Mouse (Mus musculus) layer of hippocampus, adult 11-12 months (tissue): ENCODE measurements around the gene Rasa2.
"Not testable (repeated sequence)": the region's sequence is repeated elsewhere in the genome, so short reads cannot be mapped to it uniquely, and the experiment has no call there.

Experiments used
- DNase-seq: peaks from one replicate; pipeline ENCODE4 v3.0.0; 2022; ENCODE audit warnings: low spot score

Gene Rasa2

DNA sequence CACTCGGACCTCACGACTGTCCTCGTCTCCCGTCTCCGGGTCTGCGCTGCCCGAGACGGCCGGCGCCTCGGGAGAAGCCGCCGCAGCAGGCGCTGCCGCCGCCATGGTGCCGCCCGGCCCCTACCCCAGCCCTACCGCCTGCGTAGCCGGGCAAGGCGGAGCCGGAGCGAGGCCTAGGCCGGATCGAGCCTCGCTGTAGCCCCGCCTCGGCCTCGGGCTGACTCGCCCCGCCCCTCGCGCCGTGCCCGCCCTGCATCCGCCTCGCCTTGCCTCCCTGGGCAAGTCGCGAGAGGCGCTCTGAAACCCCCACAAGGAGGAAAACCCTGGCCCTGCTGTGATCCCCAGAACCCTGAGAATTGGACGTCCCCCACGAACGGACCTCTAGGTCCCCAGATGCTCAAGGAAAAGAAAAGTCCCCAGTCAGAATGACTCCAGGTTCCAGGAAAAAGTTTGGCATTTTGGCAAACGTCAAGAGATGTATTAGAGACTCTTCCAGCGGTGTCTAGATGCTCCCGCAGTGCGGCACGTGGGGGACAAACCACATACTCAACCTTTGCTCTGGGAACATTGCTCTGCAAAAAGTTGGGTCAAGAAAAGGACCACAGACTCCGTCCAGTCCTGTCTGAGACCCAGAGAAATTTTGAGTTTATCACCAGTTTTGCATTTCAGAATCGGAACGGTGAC, at the start of gene Rasa2:
TSS of gene Rasa2 (minus strand) at position 229 of the 684 bp plus-strand sequence.
- peak; percentile 88 for DNase-seq

DNA sequence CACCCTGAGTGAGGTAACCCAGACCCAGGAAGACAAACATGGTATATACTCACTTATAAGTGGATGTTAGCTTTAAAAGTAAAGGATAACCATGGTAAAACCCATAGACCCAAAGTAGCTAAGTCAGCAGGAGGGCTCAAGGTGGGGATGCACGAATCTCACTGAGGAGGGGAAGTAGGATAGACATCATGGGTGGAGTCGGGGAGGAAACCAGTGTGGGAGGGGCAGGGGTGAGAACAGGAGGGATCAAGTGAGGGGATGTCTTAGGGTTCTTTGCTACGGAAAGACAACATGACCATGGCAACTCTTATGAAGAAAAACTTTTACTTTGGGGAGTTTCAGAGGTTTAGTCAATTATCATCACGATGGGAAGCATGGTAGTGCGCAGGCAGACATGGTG, 47.2 kb upstream of the Rasa2 start:
- no peak for DNase-seq

DNA sequence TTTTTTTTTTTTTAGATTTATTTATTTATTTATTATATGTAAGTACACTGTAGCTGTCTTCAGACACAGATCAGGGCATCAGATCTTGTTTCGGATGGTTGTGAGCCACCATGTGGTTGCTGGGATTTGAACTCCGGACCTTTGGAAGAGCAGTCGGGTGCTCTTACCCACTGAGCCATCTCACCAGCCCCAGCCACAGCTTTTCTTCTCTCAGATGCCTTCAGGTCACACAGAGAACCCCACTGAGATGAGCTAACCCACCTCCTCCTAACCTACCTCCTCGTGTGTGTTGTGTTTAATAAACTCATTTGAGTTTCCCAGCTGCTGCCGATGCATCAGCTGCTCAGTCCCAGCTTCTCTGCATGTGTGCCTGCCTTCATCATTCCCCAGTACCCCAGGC, 46.3 kb upstream of the Rasa2 start:
- DNase-seq: not testable (repeated sequence)

DNA sequence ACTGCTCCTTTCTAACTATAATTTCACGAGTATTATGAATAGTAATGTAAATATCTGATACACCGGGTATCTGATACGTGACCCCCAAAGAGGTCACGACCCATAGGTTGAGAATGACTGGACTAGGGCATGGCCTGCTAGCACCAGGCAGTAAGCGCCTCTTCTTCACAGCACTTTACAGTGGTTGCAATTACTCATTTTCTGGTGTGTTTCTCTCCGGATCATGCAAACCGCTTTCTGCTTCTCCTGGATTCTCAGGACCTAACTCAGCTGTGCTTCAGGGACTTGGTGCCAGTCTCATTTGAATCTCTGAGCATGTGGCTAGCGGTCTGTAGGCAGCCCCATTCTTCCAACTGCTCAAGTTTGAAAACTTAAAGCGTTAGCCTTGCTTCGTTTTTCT, 45.3 kb upstream of the Rasa2 start:
- no peak for DNase-seq

DNA sequence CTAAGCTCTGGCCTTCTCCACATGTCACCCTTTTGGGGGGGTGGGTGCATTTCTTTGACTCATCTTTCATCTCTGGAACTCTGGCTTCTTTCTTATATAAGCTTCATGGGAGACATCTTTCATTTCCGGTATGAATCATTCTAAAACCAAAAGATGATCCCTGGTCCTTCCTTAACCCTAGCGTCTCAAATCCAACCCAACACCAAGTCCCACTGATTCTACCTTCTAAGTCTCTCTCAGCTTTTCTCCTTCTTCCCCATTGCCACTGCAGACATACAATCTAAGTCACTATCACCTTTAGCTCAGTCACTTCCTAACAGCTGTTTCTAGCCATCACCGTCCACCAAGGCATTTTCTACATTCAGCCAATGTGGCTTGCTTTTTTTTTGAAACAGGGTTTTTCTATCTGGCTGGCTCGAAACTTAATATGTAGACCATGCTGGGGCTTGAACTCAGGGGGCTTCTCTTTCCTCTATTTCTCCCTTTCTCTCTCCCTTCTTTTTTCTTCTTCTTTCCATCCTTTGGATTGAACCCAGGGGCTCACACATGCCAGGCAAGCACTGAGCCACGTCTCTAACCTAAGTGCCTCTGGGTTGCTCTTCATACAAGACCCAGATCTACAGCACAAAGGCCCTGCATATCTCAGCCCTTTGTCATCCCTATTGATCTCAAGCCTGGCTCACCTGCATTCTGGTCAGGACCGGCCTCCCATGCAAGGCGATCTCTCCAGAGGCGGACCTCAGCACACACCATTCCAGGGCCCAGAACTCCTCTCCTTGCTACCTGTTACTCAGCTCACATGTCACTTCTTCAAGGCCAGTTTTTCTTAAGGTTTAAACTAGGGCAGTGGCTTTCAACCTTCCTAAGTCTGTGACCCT, 44.6 kb upstream of the Rasa2 start:
- DNase-seq: no peak

DNA sequence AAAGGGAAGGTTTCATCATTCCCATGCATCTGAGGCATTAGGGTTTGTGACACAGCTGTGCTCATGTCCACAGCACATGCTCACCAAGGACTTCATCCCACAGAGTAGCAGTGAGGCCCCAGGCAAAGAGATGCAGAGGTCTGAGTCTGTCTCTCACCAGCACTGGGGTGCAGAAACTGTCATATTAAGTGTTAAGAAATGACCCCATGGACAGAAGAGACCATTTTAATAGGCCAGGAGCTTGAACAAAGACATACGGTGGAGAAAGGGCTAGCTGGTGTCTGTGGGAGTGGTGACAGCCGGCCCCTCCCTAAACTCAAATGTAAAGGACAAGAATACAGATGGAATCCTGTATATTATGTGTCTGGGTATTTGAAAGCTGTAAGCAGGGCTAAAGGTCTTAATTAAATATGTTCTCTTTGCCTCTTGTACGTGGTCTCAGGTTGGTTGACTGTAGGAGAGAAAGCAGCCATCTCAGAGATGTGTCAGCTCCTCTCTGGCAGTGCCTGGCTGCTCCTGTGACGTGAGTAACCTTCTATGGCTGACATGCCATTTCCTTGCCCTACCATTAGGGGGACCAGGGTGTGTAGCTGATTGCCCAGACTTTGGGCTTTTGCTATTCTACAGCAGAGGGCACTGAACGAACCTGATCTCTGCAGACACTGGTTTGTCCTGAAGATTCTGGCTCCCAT, 43.8 kb upstream of the Rasa2 start:
- DNase-seq: no peak

DNA sequence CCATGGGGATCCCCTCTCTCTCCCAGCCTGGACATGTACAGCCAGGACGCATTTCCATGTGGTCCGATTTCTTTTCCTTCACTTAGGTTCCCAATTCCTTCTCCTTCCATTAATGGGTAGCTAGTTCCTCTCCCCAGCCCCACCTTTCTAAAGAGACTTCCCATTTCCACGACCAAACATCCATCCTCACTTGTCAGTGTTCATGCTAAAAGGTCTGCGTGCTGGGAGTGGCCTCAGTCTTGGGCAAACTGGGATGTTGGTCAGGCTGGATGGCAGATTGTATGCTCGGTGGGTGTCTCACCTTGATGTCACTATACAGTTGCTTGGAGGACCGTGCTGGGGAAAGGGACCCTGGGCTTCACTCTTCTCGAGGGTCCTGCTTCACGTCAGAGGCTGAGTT, 42.9 kb upstream of the Rasa2 start:
- DNase-seq: no peak

DNA sequence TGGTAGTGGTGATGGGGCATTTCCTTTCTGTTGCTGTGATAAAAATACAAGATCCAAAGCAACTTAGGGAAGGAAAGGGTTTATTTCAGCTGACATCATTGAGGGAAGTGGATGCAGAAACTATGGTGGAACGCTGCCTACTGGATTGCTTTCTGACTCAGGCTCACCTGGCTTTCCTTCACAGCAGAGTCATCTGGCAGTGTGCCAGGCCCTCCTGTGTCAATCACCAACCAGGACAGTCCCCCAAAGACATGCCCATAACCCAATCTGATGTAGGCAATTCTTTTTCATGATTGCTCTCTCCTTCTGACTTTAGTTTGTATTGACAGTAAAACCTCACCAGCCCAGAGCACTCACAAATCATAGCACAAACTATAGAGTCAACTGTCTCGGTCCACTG, 41.0 kb upstream of the Rasa2 start:
- DNase-seq: no peak

DNA sequence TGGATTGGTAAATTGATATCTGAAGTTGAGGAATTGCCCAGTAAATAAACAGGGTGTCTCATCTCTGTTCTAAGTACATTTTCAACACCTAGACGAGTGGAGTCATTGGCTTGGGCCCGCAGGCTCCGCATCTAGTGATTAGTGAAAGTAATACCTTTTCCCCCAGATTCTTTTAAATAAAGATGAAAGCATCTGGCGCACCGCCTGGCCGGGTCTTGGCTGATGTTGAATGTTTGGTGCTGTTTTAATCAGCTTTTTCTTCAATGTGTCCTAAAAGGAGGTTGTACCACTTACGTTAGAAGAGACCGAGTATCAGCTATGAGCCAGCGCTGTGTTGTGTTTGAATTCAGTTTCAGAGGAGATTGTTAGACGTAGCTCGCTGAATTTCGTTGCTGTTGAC, 39.8 kb upstream of the Rasa2 start:
- no peak for DNase-seq

DNA sequence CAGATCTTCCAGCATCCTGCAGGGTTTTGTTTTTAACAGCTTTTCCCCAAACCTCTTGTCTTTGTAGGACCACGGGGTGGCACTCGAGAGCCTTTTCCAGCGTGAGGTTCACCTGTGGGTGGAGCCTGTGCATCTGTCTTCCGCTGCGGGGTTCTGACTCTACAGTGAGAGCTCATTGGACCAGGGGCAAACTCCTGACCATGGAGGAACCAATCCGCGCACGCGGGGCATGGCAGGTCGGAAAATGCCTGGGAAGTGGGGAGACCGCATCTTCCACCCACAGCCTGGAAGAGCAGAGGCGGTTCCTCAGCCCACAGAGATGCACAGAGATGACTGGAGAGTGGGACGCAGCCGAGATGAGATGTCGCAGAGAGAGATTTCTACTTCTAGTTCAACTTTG, 38.5 kb upstream of the Rasa2 start:
- DNase-seq: peak; percentile 98

DNA sequence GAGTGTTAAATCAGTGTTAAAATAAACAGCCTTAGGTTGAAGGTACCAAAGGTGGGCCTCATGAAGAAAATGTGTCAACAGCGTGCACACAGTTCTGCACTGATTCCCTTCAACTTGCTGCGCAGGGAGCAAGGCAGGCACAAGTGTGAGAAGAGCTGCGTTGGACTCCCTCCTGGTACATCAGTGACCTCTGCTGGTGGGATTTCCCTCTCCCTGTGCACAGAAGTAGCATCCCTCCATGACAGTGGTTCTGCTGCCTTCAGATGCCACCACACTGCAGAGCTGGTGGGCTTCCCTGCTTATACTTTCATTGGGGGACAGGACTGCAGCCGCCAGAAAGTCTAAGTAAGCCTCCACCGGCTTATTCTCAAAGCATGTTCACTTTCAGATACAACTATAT, 37.2 kb upstream of the Rasa2 start:
- peak; percentile 81 for DNase-seq

DNA sequence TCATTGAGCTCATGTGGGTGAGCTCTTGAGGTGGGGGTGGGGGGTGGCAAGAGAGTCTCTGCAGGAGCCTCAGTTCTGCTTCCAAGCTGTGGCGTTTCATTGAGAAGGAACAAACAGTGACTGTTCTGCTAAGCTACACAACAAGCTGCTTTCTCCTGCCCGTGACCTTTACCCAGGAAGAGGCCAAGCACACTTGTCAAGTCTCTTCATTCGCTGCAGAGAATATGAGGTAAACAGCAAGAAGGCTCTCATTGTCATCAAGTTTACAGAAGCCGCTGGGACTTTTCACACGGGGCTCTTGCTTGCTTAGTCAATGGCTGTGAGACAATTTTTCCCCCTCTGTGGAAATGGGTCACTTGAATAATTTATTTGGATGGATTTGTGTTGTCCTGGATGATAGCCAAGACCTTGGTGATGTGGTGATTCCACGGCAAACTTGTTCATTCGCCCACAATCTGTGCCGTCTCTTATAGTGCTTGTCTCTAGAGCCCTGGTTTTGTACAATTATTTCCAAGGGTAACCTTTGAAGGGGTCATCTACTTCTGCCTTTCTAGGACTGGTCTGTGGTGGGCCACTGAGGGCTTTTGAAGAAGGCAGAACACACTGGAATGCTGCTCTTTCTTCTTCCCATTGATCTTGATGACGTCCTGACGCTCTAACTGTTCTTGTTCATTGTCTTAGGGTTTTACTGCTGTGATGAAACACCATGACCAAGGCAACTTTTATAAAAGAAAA, 29.3 kb upstream of the Rasa2 start:
- peak; percentile 24 for DNase-seq

DNA sequence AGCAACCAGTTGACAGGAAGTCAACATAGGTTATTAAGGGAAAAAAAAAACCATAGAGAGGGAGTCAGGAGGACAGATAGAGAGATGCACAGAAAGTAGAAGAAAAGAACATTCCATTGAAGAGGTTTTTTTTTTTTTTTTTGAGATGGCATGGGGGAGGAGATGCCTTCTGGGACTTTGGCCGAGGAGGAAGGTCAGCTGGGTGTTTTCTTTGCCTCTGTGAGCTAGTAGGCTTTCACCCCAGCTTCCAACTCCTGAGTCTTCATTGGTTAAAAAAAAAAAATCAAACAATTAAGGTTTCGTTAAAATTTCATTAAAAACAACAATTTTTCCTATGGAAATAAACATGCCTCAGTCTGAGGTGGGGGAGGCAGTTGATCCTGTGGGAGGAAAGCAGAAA, 28.4 kb upstream of the Rasa2 start:
- DNase-seq: no peak

DNA sequence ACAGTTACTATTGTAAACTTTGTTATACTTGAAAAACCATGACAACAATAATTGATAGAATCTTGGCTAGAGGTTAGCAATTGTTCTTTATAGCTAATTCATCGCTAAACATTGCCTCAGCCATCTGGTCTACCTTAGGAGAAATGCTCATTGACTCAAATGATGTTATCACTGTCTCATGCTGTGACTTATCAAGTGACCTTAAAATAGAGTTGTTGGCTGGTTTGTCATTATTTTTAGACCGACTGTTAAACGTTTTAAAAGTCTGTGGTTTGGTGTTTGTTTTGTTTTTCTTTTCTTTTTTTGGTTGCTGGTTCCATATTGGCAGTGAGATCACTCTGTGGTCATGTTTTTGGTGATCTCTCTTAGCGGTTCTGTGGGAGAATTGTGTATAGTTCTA, 22.1 kb upstream of the Rasa2 start:
- no peak for DNase-seq

DNA sequence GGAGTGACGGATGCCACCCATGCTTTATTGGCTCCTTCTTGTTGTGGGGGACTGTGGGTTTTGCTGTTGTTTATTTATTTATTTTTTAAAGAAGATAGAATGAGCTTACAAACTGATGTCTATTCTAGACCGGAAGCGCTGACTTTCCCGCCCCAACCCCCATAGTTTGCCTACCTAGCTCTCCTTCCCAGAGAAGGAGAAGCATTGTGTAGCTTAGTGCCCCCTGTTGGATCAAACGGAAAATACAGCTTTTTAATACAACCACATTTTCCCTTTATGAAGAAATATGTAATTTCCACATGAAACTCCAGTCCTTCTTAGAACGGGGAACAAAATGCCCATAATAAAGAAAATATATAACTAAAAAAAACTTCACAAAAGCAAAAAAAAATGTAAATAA, 21.3 kb upstream of the Rasa2 start:
- no peak for DNase-seq

DNA sequence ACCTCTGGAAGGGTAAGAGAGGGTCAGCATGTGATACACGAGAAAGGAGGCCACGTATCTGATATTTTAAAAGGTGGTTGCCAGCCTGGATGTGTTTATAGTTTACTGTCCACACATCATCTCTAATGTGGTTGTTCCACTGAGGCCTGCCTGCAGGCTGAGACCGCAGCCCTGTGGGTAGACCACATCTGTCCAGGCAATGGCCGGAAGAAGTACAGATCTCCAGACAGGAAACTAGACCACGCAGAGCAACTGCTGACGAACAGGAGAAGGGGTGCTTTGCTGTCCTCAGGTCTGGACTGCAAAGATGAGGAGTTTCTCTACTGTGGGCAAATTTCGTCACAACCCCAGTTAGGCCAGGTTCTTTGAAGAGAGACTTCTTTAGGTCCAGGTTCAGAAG, 19.4 kb upstream of the Rasa2 start:
- no peak for DNase-seq

DNA sequence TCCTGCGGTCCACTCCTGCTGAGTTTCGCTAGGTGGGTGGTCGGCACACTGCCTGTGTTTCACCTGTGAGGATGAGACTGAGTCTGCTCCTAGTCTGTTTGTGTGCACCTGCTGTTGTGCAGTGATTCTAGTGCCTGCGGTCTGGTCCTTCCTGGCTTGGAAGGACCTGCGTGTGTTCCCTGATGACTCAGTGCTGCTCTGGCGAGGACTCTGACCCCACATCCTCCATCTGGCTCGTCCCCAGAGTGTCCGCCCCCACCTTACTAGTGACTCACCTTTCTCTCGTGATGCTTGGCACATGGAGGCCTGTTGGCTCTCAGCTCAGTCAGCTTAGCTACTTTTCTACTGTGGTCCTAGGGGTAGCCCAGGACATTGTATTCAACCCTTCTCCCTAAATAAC, 18.5 kb upstream of the Rasa2 start:
- DNase-seq: no peak

DNA sequence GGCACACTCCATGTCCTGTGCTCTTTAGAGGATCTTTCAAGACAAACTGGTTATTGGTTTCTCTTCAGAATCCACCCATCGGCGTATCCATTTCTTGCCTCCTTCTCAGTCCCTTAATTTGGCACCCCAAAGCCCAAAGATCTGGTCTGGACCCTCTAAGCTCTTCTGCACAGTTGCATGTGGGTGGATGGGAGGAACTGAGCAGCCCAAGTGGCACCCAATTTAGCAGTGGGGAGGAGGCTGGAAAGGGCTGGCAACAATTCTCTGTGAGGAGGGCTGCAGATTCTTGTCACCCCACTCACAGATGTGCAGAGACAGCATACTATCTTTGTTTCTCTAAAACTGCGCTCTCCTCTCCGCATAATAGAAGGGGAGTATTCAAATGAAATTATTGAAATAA, 17.9 kb upstream of the Rasa2 start:
- peak; percentile 24 for DNase-seq

DNA sequence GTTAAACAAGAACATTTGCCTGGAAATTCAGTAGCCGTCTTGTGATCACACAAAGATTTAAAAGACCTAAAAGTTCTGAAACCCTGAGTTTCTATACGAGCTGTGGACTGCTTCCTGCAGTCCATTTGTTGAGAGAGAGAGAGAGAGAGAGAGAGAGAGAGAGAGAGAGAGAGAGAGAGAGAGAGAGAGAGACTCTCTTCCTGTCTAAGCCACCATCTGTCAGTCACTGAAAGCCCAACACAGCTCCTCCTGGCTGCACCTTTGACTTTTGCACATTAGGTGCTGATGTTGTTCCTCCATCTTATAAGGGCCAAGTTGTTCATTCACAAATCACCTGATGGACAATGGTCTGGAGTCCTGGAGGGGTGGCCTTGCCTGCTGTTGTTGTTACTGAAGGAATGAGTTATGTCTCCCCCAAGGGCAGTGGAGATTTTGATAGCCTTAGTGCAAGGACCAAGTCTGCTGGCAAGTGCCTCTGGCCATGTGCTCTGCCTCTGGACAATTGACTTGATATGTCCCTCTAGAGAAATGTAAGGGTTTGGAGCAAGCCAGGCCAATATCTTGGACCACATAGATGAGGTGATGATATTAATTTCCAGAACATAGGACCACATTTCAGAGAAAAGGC, 15.4 kb upstream of the Rasa2 start:
- no peak for DNase-seq

DNA sequence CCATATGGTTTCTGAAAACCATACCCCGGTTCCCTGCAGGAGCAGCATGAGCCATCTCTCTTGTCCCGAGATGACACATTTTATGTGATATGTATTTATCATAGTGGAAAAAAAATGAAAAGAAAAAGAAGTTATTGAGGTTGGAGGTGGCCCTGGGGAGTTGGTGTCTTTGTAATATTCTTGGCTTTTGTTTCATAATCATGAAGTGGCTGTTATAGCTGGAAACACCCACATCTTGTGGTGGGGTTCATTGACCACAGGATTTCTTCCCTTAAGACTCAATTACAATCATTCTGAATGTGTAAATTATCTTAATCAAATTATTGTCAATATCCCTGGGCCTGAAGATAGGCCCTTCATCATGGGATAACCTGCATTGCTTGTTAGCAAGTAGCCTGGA, 13.4 kb upstream of the Rasa2 start:
- DNase-seq: no peak

DNA sequence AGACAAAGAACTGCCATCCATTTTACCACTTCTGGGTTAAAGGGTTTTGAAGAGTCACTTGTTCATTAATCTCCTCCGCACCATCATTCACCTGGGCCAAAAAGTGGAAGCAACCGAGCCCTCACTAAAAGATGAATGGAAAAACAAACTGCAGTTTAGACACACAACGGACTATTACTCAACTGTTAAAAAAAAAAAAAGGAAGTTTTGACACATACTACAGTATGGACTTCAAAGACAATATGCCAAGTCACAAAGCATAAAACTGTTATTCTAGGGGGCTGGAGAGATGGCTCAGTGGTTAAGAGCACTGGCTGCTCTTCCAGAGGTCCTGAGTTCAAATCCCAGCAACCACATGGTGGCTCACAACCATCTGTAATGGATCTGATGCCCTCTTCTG, 12.6 kb upstream of the Rasa2 start:
- DNase-seq: not testable (repeated sequence)

DNA sequence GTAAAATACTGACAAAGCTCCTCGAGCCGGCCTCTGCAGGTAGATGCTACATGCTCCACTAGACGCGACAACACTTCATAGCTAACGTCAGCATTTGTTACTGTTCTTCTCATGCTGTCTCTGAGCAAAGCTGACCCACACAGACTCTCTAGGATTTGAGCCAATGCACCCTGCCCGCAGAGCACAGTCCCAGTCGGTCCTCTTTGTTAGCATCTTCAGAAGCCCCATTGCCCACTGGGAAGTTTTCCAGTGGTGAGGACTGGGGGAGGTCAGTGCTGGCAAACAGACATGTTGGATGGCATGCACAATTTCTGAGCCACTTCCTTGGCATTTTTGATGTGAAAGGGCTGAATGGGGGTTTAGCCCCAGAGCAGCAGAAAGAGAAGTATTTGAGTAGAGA, 8.0 kb upstream of the Rasa2 start:
- DNase-seq: peak; percentile 22
